Mouse (Mus musculus) heart, adult 2 months (tissue): ENCODE measurements around the gene Gm20403.

ENCODE experiments used
- CTCF ChIP-seq: fragments of 200-600 bp; IDR thresholded peaks from 2 replicates; pipeline ENCODE4 v1.8.1; 2022; ENCODE audit warnings: antibody characterized with exemption, mild to moderate bottlenecking, moderate library complexity
- POLR2A ChIP-seq: fragments of 200-500 bp; IDR thresholded peaks from 2 replicates; pipeline ENCODE4 v1.6.1; 2011; ENCODE audit warnings: mild to moderate bottlenecking, low read depth, low read length, control low read depth; ENCODE audit not compliant: insufficient read depth

DNA sequence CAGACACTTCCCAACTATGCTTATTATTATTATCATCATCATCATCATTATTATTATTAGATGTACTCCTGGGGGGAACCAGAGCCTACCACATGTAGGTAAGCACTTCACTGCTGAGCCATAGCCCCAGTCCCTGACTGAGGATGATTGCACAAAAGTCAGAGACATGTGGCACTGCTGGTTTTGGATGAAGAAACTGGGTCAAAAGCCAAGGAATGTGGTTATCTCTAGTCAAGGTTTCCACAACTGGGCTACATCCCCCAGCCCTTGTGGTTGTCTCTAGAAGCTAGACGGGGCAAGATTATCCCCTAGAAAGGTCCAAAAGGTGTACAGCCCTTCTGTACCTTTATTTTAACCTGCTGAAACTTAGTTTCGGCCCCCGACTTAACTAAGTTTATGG, 6.5 kb upstream of the Gm20403 start:
- TF ChIP-seq POLR2A (no peak), CTCF (no peak)
